Mouse (Mus musculus) embryonic stem cell, embryonic (primary cell): ENCODE measurements around the gene Hint2.

Experiments used
- CTCF ChIA-PET, 4 experiments: fragments of 300-600 bp in 2 of 4; fragments of 350-600 bp in 2 of 4; sonication (Branson Sonifier 250); formaldehyde crosslinking; loops; one replicate each; lab custom pipeline; 2022; ENCODE audit warnings: inconsistent platforms in 2 of 4; lab: Charles Lee
- POLR2A ChIA-PET, 4 experiments: fragments of 300-600 bp in 2 of 4; fragments of 350-600 bp in 2 of 4; sonication (Branson Sonifier 250); formaldehyde crosslinking; loops; one replicate each; lab custom pipeline; 2022; ENCODE audit warnings: antibody characterized with exemption in 4 of 4, inconsistent platforms in 1 of 4; lab: Charles Lee

Gene Hint2

DNA sequence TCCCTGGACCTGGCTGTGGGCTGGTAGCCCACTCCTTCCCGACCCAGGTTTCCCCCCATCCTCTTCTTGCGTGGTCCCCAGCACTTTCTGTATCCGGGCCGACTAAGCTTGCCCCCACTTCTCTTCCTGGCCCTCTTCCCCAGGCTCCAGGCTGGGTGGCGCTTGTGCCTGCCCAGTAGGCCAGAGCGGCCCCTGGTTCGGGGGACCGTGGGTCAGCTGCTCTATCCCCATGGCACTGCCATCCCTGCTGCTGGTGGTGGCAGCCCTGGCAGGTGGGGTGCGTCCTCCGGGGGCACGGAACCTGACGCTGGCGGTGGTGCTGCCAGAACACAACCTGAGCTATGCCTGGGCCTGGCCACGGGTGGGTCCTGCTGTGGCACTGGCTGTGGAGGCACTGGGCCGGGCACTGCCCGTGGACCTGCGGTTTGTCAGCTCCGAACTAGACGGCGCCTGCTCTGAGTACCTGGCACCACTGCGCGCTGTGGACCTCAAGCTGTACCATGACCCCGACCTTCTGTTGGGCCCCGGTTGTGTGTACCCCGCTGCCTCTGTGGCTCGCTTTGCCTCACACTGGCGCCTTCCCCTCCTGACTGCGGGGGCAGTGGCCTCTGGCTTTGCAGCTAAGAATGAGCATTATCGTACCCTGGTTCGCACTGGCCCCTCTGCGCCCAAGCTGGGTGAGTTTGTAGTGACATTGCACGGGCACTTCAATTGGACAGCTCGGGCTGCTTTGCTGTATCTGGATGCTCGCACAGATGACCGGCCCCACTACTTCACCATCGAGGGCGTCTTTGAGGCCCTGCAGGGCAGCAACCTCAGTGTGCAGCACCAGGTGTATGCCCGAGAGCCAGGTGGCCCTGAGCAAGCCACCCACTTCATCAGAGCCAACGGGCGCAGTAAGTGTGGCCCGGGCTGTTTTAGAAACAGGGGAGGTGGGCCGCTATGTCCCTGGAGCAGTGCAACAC, 24.0 kb downstream of the Hint2 start:
- CTCF ChIA-PET = interaction anchor here in 3 of 4 experiments (0.6 to 3.5 kb wide), 13 partner anchors 24 to 337 kb away, joined by 3 to 26 read pairs (median 5); partner anchors contain the start of genes Creb3 (in 1 of the 3), Gba2 (in 1 of the 3), Hint2 (in 1 of the 3) and Rgp1 (in 1 of the 3)
- POLR2A ChIA-PET = interaction anchor here in 3 of 4 experiments (0.7 to 2.4 kb wide), 8 partner anchors 9 to 164 kb away, joined by 3 to 7 read pairs (median 4); partner anchors contain the start of gene Tln1 (in 1 of the 3)

DNA sequence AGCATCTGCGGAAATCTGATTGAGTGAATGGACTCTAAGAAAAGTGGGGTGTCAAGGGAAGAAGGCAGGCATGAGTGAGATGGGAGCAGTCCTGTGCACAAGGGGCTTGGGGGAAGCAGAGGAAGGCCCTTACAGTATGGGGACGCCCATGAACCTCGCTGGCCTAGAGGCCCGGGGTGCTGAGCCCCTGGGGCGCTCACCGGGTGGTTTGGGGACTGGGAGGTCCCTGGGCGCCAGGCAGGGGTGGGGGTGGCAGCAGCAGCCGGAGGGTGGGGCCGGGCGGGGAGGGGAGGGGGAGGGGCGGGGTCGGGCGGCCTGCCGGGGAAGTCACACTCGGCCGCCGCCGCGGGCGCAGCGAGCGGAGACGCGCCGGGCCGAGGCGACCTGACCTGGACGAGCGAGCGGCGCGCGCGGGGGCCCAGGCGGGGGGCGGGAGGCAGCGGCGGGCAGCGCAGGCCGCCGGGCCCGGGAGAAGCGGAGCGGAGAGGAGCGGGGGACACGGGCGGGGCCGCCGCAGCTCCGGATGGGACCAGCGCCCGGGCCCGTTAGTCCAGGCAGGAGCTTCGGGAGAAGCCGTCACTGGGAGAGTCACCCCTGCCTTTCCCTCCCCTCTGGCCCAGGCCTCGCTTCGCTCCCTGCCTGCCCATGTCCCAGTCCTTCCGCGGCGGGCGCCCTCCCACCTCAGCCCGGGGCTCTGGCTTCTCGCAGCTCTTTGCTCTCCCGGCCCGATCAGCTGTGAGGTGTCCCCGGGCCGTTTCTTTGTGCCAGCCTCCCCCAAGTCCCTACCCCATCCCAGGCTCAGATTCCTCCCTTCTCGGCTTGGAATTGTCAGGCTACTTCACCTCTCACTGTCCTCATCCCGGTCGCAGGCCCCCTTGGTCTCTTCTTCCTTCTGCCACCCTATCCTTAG, 25.0 kb downstream of the Hint2 start, which contains the start of gene Npr2:
Gene Npr2 (plus strand): TSS at position 890 of the 910 bp plus-strand sequence.
- CTCF ChIA-PET = interaction anchor here (0.6 to 3.5 kb wide), 25 partner anchors 18 to 338 kb away, joined by 3 to 26 read pairs (median 5); partner anchors contain the start of genes Creb3 (in 1 of the 4), Gba2 (in 1 of the 4), Hint2 (in 1 of the 4) and Olfr157 (in 1 of the 4)
- POLR2A ChIA-PET = interaction anchor here in 3 of 4 experiments (0.6 to 2.7 kb wide), 12 partner anchors 10 to 205 kb away, joined by 3 to 8 read pairs (median 4); partner anchors contain the start of genes Creb3 (in 1 of the 3) and Tln1 (in 1 of the 3)

DNA sequence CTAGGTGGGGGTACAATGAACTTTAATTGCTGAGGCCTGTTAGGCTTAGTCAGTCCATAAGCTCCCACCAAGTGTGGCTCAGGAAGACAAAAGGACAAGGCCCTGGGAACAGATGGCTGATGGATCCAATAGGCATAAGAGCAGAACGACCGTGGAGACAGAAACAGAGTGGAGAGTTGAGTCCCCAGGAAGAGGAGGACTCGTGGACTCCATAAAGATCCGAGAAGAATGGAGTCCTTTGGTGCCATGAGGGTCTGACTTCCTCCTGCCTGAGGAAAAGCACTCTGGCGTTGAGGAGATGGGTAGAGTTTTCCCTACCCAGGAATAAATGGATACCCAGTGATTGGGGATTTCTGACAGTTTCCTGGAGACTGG, 25.6 kb downstream of the Hint2 start:
- POLR2A ChIA-PET = interaction anchor here in 3 of 4 experiments (0.5 to 2.7 kb wide), 19 partner anchors 12 to 245 kb away, joined by 3 to 10 read pairs (median 4); partner anchors contain the start of genes Creb3 (in 2 of the 3), Gba2 (in 2 of the 3), Tln1 (in 2 of the 3) and Arhgef39 (in 1 of the 3)

DNA sequence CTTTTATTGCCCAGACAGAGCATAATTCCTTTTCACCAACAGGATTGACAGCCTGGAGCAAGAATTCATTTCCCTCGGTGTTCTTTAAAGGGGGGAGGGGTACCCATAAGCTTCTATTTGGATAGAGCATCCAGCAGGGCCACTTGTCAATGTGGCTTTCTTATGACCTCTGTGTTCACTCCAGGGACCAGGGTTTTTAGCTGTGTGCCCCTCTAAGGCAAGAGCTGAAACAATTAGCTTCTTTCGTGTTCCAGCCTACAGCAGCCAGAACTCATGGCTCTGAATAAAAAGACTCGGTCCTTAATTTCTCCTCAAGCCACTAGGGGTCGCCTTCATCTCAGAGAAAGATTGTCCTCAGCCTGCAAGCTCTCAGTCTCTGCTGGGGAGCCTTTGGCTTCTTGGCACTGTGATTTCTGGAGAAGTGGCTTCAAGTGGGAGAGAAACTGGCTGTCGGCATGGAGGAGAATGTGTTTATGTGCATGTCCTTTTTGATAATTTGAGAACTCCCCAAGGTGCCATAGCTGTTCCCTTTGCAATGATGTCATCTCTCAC, 26.2 kb downstream of the Hint2 start:
- POLR2A ChIA-PET = interaction anchor here in 3 of 4 experiments (0.5 to 2.7 kb wide), 27 partner anchors 7 to 246 kb away, joined by 3 to 10 read pairs (median 3); partner anchors contain the start of genes Creb3 (in 2 of the 3), Gba2 (in 2 of the 3), Tln1 (in 2 of the 3) and Arhgef39 (in 1 of the 3)

More for the DNA sequence above, 25.6 kb downstream of the Hint2 start:
- CTCF ChIA-PET = interaction anchor here (0.5 to 3.5 kb wide), 61 partner anchors 10 to 327 kb away, joined by 3 to 26 read pairs (median 4); partner anchors contain the start of genes Olfr71 (in 2 of the 4), Arhgef39 (in 1 of the 4), Creb3 (in 1 of the 4) and Gba2 (in 1 of the 4)

DNA sequence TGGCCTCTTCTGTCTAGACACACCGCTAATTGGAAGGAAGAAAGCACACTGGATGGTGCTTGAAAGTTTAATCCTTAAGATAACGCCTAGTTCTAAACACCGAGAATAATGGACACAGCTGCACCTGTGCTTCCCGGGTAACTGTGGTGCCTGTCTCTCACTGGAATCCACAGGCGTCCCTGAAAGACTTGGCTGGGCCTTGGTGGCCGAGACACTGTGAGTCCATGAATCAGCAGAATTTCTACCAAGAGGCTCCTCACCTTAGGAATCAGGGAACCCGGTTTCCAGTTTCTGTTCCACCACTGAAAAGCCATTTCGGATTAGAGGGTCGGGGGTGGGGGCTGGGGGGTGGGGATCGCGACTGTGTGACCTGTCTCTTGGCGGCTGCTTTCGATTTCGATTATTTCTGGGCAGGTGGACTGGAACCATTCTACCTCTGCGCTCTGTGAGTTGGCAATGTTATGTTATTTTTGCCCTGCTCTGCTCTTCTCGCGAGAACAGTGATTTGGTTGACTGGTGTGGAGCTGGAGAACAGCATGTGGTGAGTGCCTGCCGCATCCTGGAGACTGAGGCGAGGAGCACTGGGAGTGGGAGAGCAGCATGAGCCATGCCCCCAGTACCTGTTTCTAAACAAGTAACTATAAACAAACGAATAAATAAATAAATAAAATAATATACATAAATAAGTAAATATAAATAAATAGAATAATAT, 27.0 kb downstream of the Hint2 start:
- CTCF ChIA-PET = interaction anchor here (0.5 to 3.5 kb wide), 69 partner anchors 8 to 328 kb away, joined by 3 to 26 read pairs (median 4); partner anchors contain the start of genes Olfr71 (in 2 of the 4), Tln1 (in 2 of the 4), Arhgef39 (in 1 of the 4) and Creb3 (in 1 of the 4)
- POLR2A ChIA-PET = interaction anchor here in 2 of 4 experiments (0.6 to 2.7 kb wide), 21 partner anchors 8 to 207 kb away, joined by 3 to 10 read pairs (median 4); partner anchors contain the start of genes Creb3 (in 2 of the 2), Gba2 (in 2 of the 2), Tln1 (in 2 of the 2) and Arhgef39 (in 1 of the 2)

More for the DNA sequence above, 26.2 kb downstream of the Hint2 start:
- CTCF ChIA-PET = interaction anchor here (0.5 to 3.5 kb wide), 77 partner anchors 9 to 327 kb away, joined by 3 to 26 read pairs (median 4); partner anchors contain the start of genes Olfr71 (in 2 of the 4), Tln1 (in 2 of the 4), Arhgef39 (in 1 of the 4) and Creb3 (in 1 of the 4)

DNA sequence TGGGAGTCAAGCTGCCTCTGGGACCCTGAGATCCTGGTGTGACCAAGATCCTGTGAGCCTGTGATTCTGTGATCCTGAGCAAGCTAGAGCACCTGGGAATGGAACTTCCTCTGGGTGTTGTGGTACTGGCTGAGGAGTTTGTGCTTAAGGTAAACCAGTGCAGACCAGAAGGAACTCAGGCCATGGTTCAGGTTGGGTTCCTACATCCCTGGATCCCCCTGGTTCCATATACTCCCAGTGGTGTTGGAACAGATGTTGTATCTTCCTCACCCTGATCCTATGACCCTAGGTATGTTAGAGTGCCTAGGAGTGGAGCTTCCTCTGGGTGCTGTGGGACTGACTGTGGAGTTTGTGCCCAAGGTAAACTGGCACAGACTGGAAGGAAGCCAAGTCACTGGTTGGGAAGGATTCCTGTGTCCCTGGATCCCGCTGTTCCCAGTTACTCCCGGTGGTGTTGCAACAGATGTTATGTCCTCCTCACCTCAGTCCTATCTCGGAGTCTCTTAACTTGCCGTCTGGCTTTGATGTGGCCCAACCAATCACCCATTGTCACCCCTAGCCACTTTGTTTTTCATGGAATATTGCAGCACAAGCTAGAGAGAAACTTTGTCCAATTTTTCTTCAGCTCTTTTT, 36.0 kb downstream of the Hint2 start:
- ChIA-PET POLR2A (interaction anchor here in 2 of 4 experiments (0.6 kb wide), 2 partner anchors 13 to 58 kb away, joined by 3 to 5 read pairs; partner anchors contain the start of genes Creb3 (in 1 of the 2) and Tln1 (in 1 of the 2)), CTCF (interaction anchor here in 1 of 4 experiments (1.8 kb wide), 1 partner anchor 10 kb away, joined by 6 read pairs; no protein-coding TSS in a partner anchor)

DNA sequence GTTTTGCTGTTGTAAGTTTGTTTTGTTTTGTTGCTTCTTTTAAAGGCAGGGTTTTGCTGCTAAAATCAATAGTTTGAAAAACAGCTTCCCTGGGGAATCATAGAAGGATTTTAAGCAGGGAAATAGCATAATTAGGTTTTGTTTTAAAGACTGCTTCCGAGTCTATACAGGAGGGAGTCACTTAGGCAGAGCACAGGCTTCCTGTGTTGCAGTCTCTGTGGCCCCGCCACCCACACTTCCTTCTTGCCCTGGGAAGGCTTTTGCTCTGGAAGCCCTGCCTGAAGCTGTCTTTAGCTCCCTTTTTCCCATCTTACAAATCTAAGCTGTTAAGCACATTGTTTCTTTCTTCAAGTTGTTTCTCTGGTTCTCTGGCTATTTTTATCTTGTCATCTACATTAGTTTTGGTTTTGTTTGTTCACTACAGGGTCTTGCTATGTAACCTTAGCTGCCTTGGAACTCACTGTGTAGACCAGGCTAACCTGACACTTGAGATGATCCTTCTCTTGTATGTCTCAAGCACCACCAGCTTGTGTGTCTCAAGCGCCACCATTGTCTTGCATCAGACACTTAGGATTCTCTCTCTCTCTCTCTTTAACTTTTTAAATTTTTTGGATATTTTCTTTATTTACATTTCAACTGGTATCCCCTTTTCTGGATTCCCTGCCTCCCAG, 43.1 kb downstream of the Hint2 start:
- ChIA-PET CTCF (interaction anchor here in 1 of 4 experiments (0.7 kb wide), 1 partner anchor 8 kb away, joined by 3 read pairs; no protein-coding TSS in a partner anchor), POLR2A (interaction anchor here in 1 of 4 experiments (1.0 to 1.4 kb wide), 2 partner anchors 12 to 17 kb away, joined by 4 to 7 read pairs; no protein-coding TSS in a partner anchor)

DNA sequence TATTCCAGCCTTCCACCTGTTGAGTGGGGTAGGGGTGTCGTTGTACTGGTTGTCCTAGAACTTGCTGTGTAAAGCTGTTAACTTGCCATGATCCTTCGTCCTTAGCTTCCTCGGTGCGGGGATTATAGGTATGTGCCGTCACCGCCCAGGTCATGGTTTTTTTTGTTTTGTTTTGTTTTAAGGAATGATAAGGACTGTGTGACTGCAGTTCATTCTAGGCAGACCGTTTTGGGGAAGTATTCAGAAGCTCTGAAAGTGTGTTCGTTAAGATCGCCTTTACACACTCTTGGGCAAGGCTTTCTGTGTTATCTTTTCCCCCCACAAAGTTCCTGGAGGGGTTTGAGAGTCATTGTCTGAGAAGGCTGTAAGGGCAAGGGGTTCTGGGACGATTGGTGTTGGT, 43.7 kb downstream of the Hint2 start:
- POLR2A ChIA-PET = interaction anchor here in 1 of 4 experiments (1.0 kb wide), 1 partner anchor 13 kb away, joined by 7 read pairs; no protein-coding TSS in a partner anchor
- CTCF ChIA-PET = interaction anchor here in 1 of 4 experiments (0.6 to 0.7 kb wide), 2 partner anchors 7 to 158 kb away, joined by 3 read pairs; no protein-coding TSS in a partner anchor

DNA sequence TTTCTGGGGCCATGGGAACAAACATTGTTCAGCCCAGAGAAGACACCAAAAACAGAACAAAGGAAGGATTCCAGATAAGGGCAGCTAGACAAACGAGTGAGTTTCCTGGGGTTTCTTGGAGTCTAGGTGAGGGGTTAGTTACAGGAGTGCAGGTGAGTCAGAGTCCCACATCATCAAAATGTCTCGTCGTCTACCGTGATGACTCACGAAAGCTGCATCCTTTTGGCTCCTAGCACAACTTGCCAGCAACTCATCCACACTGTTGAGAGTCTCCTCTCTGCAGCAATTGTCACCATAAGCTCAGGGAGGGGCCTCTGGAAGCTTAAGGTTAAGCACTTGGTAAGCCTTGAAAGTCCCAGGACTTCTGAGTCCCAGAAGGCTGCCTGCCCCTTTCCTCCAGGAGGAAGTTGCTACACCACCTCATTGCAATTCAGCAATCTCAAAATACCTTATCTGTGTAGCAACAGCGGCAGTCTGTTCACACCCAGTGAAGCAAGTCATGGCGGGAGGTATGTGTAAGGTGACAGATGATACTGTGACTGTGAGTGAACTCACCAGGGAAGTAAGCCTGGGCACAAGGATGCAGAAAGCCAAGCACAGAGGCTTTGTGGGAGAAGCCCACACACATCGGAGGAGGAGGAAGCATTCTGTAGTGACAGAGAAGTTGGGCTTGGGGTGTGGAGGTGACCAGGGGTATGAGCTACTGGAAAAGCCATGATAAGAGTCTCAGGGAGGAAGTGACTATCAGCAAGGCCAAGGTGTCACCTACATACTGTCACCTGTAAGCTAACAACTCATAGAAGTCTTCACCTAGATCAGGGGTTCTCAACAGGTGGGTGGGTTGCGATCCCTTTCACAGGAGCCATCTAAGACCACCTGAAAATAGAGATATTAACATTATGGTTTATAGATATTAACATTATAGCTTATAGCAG, 51.2 kb downstream of the Hint2 start:
- CTCF ChIA-PET = interaction anchor here in 3 of 4 experiments (0.6 to 1.0 kb wide), 4 partner anchors 8 to 548 kb away, joined by 3 read pairs; no protein-coding TSS in a partner anchor
- POLR2A ChIA-PET = interaction anchor here in 1 of 4 experiments (0.5 kb wide), 1 partner anchor 45 kb away, joined by 3 read pairs; no protein-coding TSS in a partner anchor
